11 mouse cellular contexts compared by ENCODE assay signal in the genomic region with DNA sequence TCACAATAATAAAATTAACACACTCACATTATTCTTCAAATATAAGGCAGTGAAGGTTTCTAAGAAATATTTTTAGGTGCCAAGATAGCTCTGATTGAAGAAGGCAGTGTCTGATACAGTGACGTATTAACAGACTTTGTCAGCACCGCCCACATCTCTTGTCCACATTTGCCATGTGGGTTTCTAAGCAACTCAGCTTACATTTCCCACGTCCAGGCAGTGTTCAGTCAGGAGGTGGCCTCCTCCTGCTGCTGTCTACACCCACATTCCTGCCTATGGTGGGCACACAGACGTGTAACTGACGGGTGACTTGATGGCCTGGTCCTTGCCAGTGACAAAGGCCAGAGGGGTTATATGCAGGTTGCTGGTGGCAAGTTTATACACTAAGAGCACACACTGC.
DNase-seq lines count a peak whose midpoint lies in the region; ATAC-seq and TF ChIP-seq lines count a peak whose summit lies in the region.
"Had no signal": no experiment of that assay in that cellular context is flagged by ENCODE, and none has a peak within 500 bp of the region (broad histone marks: within the 10 kb centered on the region; RNA-seq: fewer than 3 reads in every experiment).

No protein-coding gene starts in this region.

- intact Hi-C loops in gastrocnemius, postnatal 14 days (cut with DNase I; ENCODE audit: low total_unique reads) = no loop called here

- no peak overlapping the region for H3K9ac ChIP-seq in lung, postnatal 0 days (replicated peaks; ENCODE audit: low read depth)
- H3K9ac ChIP-seq in stomach, embryonic 15.5 days = no peak overlapping the region
- H3K9ac ChIP-seq in hindbrain, embryonic 16.5 days (ENCODE audit: low read depth, low read length) = no peak overlapping the region
- H3K9ac ChIP-seq: embryonic facial prominence, embryonic 13.5 days; lung, embryonic 15.5 days had no signal

- ATAC-seq in frontal cortex, adult (ENCODE audit: low TSS enrichment) = peak; percentile 72
- ATAC-seq in lung, postnatal 0 days = peak; percentile 74
- ATAC-seq in stomach, embryonic 15.5 days (ENCODE audit: insufficient read depth, low FRiP score, low read depth) = peak; percentile 74; the same call in 1 of the 2 replicates
- ATAC-seq in hindbrain, embryonic 16.5 days = no peak

- DNase-seq in frontal cortex, postnatal 25 days (ENCODE audit: low spot score in 2 of 2) = no peak
- peak; percentile 78 for DNase-seq in lung, postnatal 0 days (ENCODE audit: low spot score)
- DNase-seq in lung, postnatal 14 days = no peak
- DNase-seq in layer of hippocampus, adult 2 months (ENCODE audit: low spot score in 2 of 2) = peak; percentile 50 to 73
- no peak for DNase-seq in gastrocnemius, postnatal 14 days
- DNase-seq: cerebellum, adult 18-20 months had no signal

- 45% methylated on average over 5 of the region's 5 CpGs for WGBS in lung, postnatal 0 days
- 49% methylated on average over 5 of the region's 5 CpGs for WGBS in stomach, embryonic 15.5 days
- 48% methylated on average over 5 of the region's 5 CpGs for WGBS in hindbrain, embryonic 16.5 days

- H3K27ac ChIP-seq in lung, postnatal 0 days (ENCODE audit: low read length) = peak overlapping the region; percentile 71
- H3K27ac ChIP-seq in layer of hippocampus, adult 2 months = peak overlapping the region; percentile 85
- H3K27ac ChIP-seq in stomach, embryonic 15.5 days = no peak overlapping the region
- no peak overlapping the region for H3K27ac ChIP-seq in hindbrain, embryonic 16.5 days (ENCODE audit: low read depth, low read length)
- H3K27ac ChIP-seq: embryonic facial prominence, embryonic 13.5 days; lung, embryonic 15.5 days had no signal

- H3K27me3 ChIP-seq in lung, postnatal 0 days (replicated peaks; ENCODE audit: insufficient read depth, low read length) = no peaks in the 10 kb centered on the region
- H3K27me3 ChIP-seq in stomach, embryonic 15.5 days (replicated peaks) = no peaks in the 10 kb centered on the region
- no peaks in the 10 kb centered on the region for H3K27me3 ChIP-seq in hindbrain, embryonic 16.5 days (replicated peaks; ENCODE audit: control insufficient read depth, insufficient read depth, low read length)
- H3K27me3 ChIP-seq: embryonic facial prominence, embryonic 13.5 days; lung, embryonic 15.5 days had no signal

- no peaks in the 10 kb centered on the region for H3K9me3 ChIP-seq in lung, postnatal 0 days (ENCODE audit: low read length)
- H3K9me3 ChIP-seq in stomach, embryonic 15.5 days = no peaks in the 10 kb centered on the region
- H3K9me3 ChIP-seq in hindbrain, embryonic 16.5 days (ENCODE audit: control insufficient read depth, low read length) = no peaks in the 10 kb centered on the region
- H3K9me3 ChIP-seq: embryonic facial prominence, embryonic 13.5 days; lung, embryonic 15.5 days had no signal

- H3K4me2 ChIP-seq in lung, postnatal 0 days (replicated peaks; ENCODE audit: low read depth, low read length) = no peak overlapping the region
- H3K4me2 ChIP-seq in stomach, embryonic 15.5 days = no peak overlapping the region
- no peak overlapping the region for H3K4me2 ChIP-seq in hindbrain, embryonic 16.5 days (ENCODE audit: low read length)
- H3K4me2 ChIP-seq: embryonic facial prominence, embryonic 13.5 days; lung, embryonic 15.5 days had no signal

- no peaks in the 10 kb centered on the region for H3K36me3 ChIP-seq in lung, postnatal 0 days (ENCODE audit: insufficient read depth, low read length)
- H3K36me3 ChIP-seq in stomach, embryonic 15.5 days = 0 out of 2 replicates have a peak, but pooled peaks cover 9% of the 10 kb centered on the region
- peaks cover 3% of the 10 kb centered on the region; the same call in 1 of the 2 replicates for H3K36me3 ChIP-seq in hindbrain, embryonic 16.5 days (ENCODE audit: control insufficient read depth, insufficient read depth, low read length)

- H3K4me1 ChIP-seq in lung, postnatal 0 days (ENCODE audit: insufficient read depth, low read depth, low read length) = peaks cover 3% of the 10 kb centered on the region; the same call in 1 of the 2 replicates
- 0 out of 2 replicates have a peak, but pooled peaks cover 4% of the 10 kb centered on the region for H3K4me1 ChIP-seq in stomach, embryonic 15.5 days
- H3K4me1 ChIP-seq in hindbrain, embryonic 16.5 days (ENCODE audit: control insufficient read depth, insufficient read depth, low read depth, low read length) = no peaks in the 10 kb centered on the region

- no peak; the same call in 1 of the 2 replicates for TF ChIP-seq CTCF in lung, postnatal 0 days (IDR thresholded peaks at IDR 0.05)
- TF ChIP-seq CTCF in layer of hippocampus, adult 2 months (conservative IDR thresholded peaks at IDR 0.05) = no peak

- TF ChIP-seq EP300 in lung, postnatal 0 days (IDR thresholded peaks at IDR 0.05) = no peak

- H3K4me3 ChIP-seq in lung, postnatal 0 days (ENCODE audit: low read depth, low read length) = no peak overlapping the region
- no peak overlapping the region for H3K4me3 ChIP-seq in layer of hippocampus, adult 2 months
- no peak overlapping the region for H3K4me3 ChIP-seq in stomach, embryonic 15.5 days (replicated peaks)
- no peak overlapping the region for H3K4me3 ChIP-seq in hindbrain, embryonic 16.5 days (ENCODE audit: low read length)
- H3K4me3 ChIP-seq: embryonic facial prominence, embryonic 13.5 days; lung, embryonic 15.5 days had no signal

Comparison
In these comparisons a context has a peak if more than half of its experiments do, and no peak if none do; other contexts are left out.
1. DNase-seq: peak in lung, postnatal 0 days (single experiment) and layer of hippocampus, adult 2 months (2 of 2); none in frontal cortex, postnatal 25 days (0 of 2), lung, postnatal 14 days (single experiment) and gastrocnemius, postnatal 14 days (single experiment).
2. H3K27ac ChIP-seq: peak in lung, postnatal 0 days (single experiment) and layer of hippocampus, adult 2 months (single experiment); none in stomach, embryonic 15.5 days (single experiment) and hindbrain, embryonic 16.5 days (single experiment).